Mouse (Mus musculus) CH12.LX (cell line): ENCODE measurements around the gene E4f1. TPM values are rescaled to one million over a fixed set of nuclear protein-coding genes. Genes with fewer than 3 reads are reported as not detected.
A peak's percentile ranks its signal among the peaks of the same experiment; 100 is the strongest.

Experiments
- DNase-seq: peaks from one replicate; pipeline ENCODE4 v3.0.0-alpha.2; 2013; ENCODE audit errors: extremely low read depth
- H3K27ac ChIP-seq: 2 replicates; pipeline ENCODE4 v1.5.1; 2012; ENCODE audit warnings: low read depth, mild to moderate bottlenecking, control low read depth, moderate library complexity; ENCODE audit not compliant: insufficient read depth
- H3K27me3 ChIP-seq: replicated peaks from 2 replicates; pipeline ENCODE3; 2012; ENCODE audit warnings: inconsistent platforms
- H3K36me3 ChIP-seq, 2 experiments: replicated peaks in 1 of 2; 2 replicates each; pipeline versions ENCODE3 to v1.6.1; 2012; ENCODE audit warnings: inconsistent platforms in 1 of 2, low read length in 1 of 2, mild to moderate bottlenecking in 1 of 2, mixed read lengths in 1 of 2, moderate library complexity in 1 of 2; ENCODE audit not compliant: control insufficient read depth in 1 of 2, insufficient read depth in 1 of 2
- H3K4me1 ChIP-seq, 2 experiments: 2 replicates each; pipeline ENCODE4 v1.6.1; 2012; ENCODE audit warnings: inconsistent platforms in 1 of 2, moderate library complexity in 1 of 2; ENCODE audit not compliant: insufficient read depth in 2 of 2, control insufficient read depth in 1 of 2
- H3K4me2 ChIP-seq: 2 replicates; pipeline ENCODE4 v1.6.1; 2012; ENCODE audit warnings: low read depth, mild to moderate bottlenecking, control low read depth; ENCODE audit not compliant: poor library complexity, insufficient read depth, severe bottlenecking
- H3K4me3 ChIP-seq, 3 experiments: fragments of 150-350 bp in 1 of 3; sonication (generic) in 1 of 3; replicated peaks in 1 of 3; 2 replicates each; pipeline versions ENCODE3 to v1.5.1; 2011 to 2012; ENCODE audit warnings: low read depth in 2 of 3, low read length in 2 of 3, mild to moderate bottlenecking in 2 of 3, moderate library complexity in 2 of 3, control low read depth in 1 of 3, improper control_type of control experiment in 1 of 3, inconsistent platforms in 1 of 3, mixed read lengths in 1 of 3; ENCODE audit not compliant: poor library complexity in 1 of 3
- H3K79me2 ChIP-seq: replicated peaks from 2 replicates; pipeline ENCODE4 v1.6.1; 2012; ENCODE audit warnings: mild to moderate bottlenecking, moderate library complexity; ENCODE audit not compliant: control insufficient read depth, poor library complexity, insufficient read depth, severe bottlenecking; ENCODE audit errors: extremely low read depth
- H3K9ac ChIP-seq: 2 replicates; pipeline ENCODE4 v1.6.1; 2012; ENCODE audit warnings: low read depth, mild to moderate bottlenecking, control low read depth, moderate library complexity; ENCODE audit not compliant: insufficient read depth
- H3K9me3 ChIP-seq: replicated peaks from 2 replicates; pipeline ENCODE3; 2012; ENCODE audit warnings: low read length, inconsistent platforms, mixed read lengths
- BHLHE40 ChIP-seq: IDR thresholded peaks from 2 replicates; pipeline ENCODE4 v1.6.1; 2011; ENCODE audit warnings: mild to moderate bottlenecking, low read depth, low read length, improper control_type of control experiment
- CHD1 ChIP-seq: IDR thresholded peaks from 2 replicates; pipeline ENCODE4 v1.6.1; 2012; ENCODE audit warnings: low read depth, low read length, improper control_type of control experiment, inconsistent platforms
- CHD2 ChIP-seq: IDR thresholded peaks from 2 replicates; pipeline ENCODE4 v1.6.1; 2011; ENCODE audit warnings: low read length, improper control_type of control experiment
- CTCF ChIP-seq, 2 experiments: IDR thresholded peaks in 1 of 2; conservative IDR thresholded peaks in 1 of 2; 2 replicates each; pipeline ENCODE4 v1.5.1; 2011 to 2012; ENCODE audit warnings: low read depth in 2 of 2, low read length in 2 of 2, improper control_type of control experiment in 1 of 2, inconsistent platforms in 1 of 2, mild to moderate bottlenecking in 1 of 2, moderate library complexity in 1 of 2
- MAX ChIP-seq: IDR thresholded peaks from 2 replicates; pipeline ENCODE4 v1.6.1; 2011; ENCODE audit warnings: low read length, improper control_type of control experiment
- MAZ ChIP-seq: IDR thresholded peaks from 2 replicates; pipeline ENCODE4 v1.6.1; 2012; ENCODE audit warnings: low read depth, mild to moderate bottlenecking, inconsistent platforms, low read length, improper control_type of control experiment, moderate library complexity
- MEF2A ChIP-seq: IDR thresholded peaks from 2 replicates; pipeline ENCODE4 v1.6.1; 2014; ENCODE audit warnings: low read depth, mild to moderate bottlenecking, inconsistent platforms, low read length, improper control_type of control experiment, borderline replicate concordance
- MXI1 ChIP-seq: IDR thresholded peaks from 2 replicates; pipeline ENCODE4 v1.6.1; 2011; ENCODE audit warnings: mild to moderate bottlenecking, low read depth, low read length, improper control_type of control experiment
- NELFE ChIP-seq: IDR thresholded peaks from 2 replicates; pipeline ENCODE4 v1.6.1; 2011; ENCODE audit warnings: low read depth, low read length, improper control_type of control experiment
- PAX5 ChIP-seq: IDR thresholded peaks from 2 replicates; pipeline ENCODE4 v1.6.1; 2012; ENCODE audit warnings: low read length, inconsistent platforms, mixed read lengths
- RAD21 ChIP-seq: IDR thresholded peaks from 2 replicates; pipeline ENCODE4 v1.6.1; 2011; ENCODE audit warnings: low read depth, mild to moderate bottlenecking, low read length, improper control_type of control experiment, moderate library complexity
- SMC3 ChIP-seq: IDR thresholded peaks from 2 replicates; pipeline ENCODE4 v1.6.1; 2011; ENCODE audit warnings: low read depth, low read length, improper control_type of control experiment
- TBP ChIP-seq: conservative IDR thresholded peaks from 2 replicates; pipeline ENCODE4 v1.6.1; 2011; ENCODE audit warnings: low read depth, low read length, improper control_type of control experiment
- TCF12 ChIP-seq: IDR thresholded peaks from 2 replicates; pipeline ENCODE4 v1.6.1; 2014; ENCODE audit warnings: low read depth, mild to moderate bottlenecking, inconsistent platforms, low read length, improper control_type of control experiment
- ZC3H11A ChIP-seq: IDR thresholded peaks from 2 replicates; pipeline ENCODE4 v1.6.1; 2012; ENCODE audit warnings: low read depth, mild to moderate bottlenecking, inconsistent platforms, low read length, improper control_type of control experiment
- ZMIZ1 ChIP-seq: IDR thresholded peaks from 2 replicates; pipeline ENCODE4 v1.6.1; 2012; ENCODE audit warnings: low read depth, mild to moderate bottlenecking, inconsistent platforms, low read length, improper control_type of control experiment
- dilution Hi-C: fragments of 300-500 bp; cut with MboI; formaldehyde crosslinking; loops from 2 replicates; pipeline ENCODE4 v1.14.3; 2020; ENCODE audit warnings: low sequenced_read_pairs; ENCODE audit not compliant: extremely low pct_unique_long_range_greater_than_20kb, extremely low pct_ligation_motif_present
- in situ Hi-C: fragments of 300-500 bp; cut with MboI; formaldehyde crosslinking; loops from 3 replicates; pipeline ENCODE4 v1.14.3; 2019; ENCODE audit warnings: low sequenced_read_pairs, low pct_ligation_motif_present, low pct_unique_long_range_greater_than_20kb, mixed read lengths
- polyA plus RNA-seq: library from polyadenylated mRNA; unstranded; fragments of >175 nt; gene quantifications from 2 replicates; pipeline ENCODE4 v1.2.1, GENCODE M21; 2012; ENCODE audit warnings: low read depth; ENCODE audit not compliant: insufficient read length
- total RNA-seq, 2 experiments: library from RNA; depleted of rRNA; stranded (reverse); fragments of 300-350 nt in 1 of 2; fragments of >200 nt in 1 of 2; gene quantifications; 2 replicates each; pipeline ENCODE4 v1.2.3; 2012 to 2014

E4f1 gene
- total and polyA plus RNA-seq, 3 experiments = 10.2 to 22.7 (median 16.2) TPM

GRCm38 (mm10) chr17:24440377-24440776 lies 29.7 kb downstream of the E4f1 start:
- Histone ChIP-seq H3K4me1 (no peaks in the 10 kb centered on the region), H3K36me3 (peaks cover 88 to 100% of the 10 kb centered on the region in 2 experiments), H3K4me3 (no peak overlapping the region), H3K27me3 (no peaks in the 10 kb centered on the region), H3K9me3 (no peaks in the 10 kb centered on the region), H3K27ac (no peak overlapping the region), H3K4me2 (no peak overlapping the region), H3K79me2 (no peaks in the 10 kb centered on the region), H3K9ac (no peak overlapping the region)
- TF ChIP-seq MXI1 (no peak), ZMIZ1 (0 out of 2 replicates have a peak, but pooled peaks have one; percentile 1)
- in situ Hi-C loops = no loop called here
- dilution Hi-C loops = no loop called here
- DNase-seq = no peak

DNA sequence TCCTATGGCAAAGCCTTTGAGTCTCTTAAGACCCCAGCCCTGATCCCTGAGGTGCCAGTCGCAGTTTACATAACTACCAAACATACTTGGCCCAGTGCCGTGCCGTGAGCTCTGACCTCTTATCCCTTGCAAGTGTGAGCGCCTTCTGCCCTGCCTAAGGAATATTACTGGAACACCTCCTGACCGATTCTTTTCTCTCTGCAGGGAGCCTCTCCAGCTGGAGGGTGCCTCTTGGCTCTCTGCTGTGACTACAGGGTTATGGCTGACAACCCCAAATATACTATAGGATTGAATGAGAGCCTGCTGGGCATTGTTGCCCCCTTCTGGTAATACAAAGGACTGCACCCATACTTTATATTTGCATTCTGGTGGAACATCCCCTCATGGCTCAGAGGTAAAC lies 33.1 kb downstream of the E4f1 start:
- dilution Hi-C loops = no loop called here

DNA sequence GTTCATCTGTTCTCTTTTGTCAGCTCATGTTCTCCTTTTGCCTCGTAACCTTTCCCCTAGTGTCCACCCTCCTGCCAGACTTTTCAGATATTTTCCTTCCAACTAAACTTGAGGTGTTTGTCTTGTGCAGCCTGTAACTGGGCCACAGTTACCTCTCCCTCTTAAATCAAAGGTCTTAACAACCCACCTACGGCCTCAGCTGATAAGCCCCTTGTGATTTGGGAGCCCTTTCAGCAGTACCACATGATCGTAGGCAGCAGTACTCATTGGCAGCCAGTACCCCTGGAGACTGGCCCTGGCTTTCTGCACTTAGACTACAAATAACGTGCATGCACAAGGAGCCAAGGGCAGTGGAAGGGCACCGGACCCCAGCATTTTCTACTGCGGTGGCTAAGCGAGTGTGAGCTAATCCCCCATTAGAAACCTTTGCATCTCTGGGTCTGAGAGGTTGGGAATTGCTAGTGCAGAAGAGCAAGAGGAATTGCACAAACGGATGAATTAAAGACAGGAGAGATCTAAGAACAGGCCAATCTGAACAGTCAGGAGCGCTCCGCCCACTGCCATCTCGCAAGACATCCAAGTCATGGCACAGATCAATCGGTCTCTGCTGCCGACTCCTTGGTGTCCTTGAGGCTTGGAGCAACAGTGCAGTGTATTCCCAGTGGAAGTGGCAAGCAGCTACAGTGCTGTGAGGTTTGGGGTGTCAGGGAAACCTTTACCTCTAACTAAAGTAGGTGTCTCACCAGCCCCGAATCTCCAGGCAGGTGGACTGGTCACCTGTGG lies 40.7 kb downstream of the E4f1 start:
- no peak for TF ChIP-seq TBP
- no peak for TF ChIP-seq BHLHE40
- TF ChIP-seq TCF12 = no peak
- TF ChIP-seq MAX = no peak
- TF ChIP-seq MAZ = no peak
- DNase-seq = no peak
- Histone ChIP-seq H3K27ac (no peak overlapping the region), H3K9ac (no peak overlapping the region), H3K4me3 (no peak overlapping the region), H3K9me3 (no peaks in the 10 kb centered on the region), H3K27me3 (no peaks in the 10 kb centered on the region), H3K36me3 (peaks cover 31 to 59% of the 10 kb centered on the region in 2 experiments), H3K4me1 (peaks cover 0 to 23% of the 10 kb centered on the region in 2 experiments; a peak in 2 of 4 replicates), H3K4me2 (no peak overlapping the region), H3K79me2 (peaks cover 3% of the 10 kb centered on the region)
- dilution Hi-C loops (no loop called here), in situ Hi-C loops (no loop called here)

More for the DNA sequence above, 33.1 kb downstream of the E4f1 start:
- no peak overlapping the region for H3K27ac ChIP-seq
- TF ChIP-seq TCF12 = no peak
- peak; percentile 65 for TF ChIP-seq RAD21
- TF ChIP-seq MEF2A = no peak
- no peak for TF ChIP-seq ZC3H11A
- TF ChIP-seq CHD1 = no peak
- no peak for TF ChIP-seq NELFE
- TF ChIP-seq CTCF (conservative IDR thresholded peaks at IDR 0.05 in 1 of 2, IDR thresholded peaks at IDR 0.05 in 1 of 2; ENCODE audit: low read depth in 2 of 2, low read length in 2 of 2) = peak; percentile 71 to 81
- TF ChIP-seq SMC3 = peak; percentile 56
- TF ChIP-seq PAX5 = no peak
- no peak for TF ChIP-seq CHD2
- no peaks in the 10 kb centered on the region for H3K79me2 ChIP-seq
- no peak overlapping the region for H3K4me3 ChIP-seq
- H3K9me3 ChIP-seq = no peaks in the 10 kb centered on the region
- no peak overlapping the region for H3K9ac ChIP-seq
- H3K27me3 ChIP-seq = no peaks in the 10 kb centered on the region
- H3K36me3 ChIP-seq = peaks cover 74 to 97% of the 10 kb centered on the region in 2 experiments
- no peak overlapping the region for H3K4me2 ChIP-seq
- in situ Hi-C loops = no loop called here
- DNase-seq = peak; percentile 62
- no peaks in the 10 kb centered on the region for H3K4me1 ChIP-seq
